Mouse (Mus musculus) limb, embryonic 10.5 days (tissue): ENCODE results near the gene 1810010D01Rik. TPM values are rescaled to one million over a fixed set of nuclear protein-coding genes. Genes with fewer than 3 reads are reported as not detected.

Experiments
- DNase-seq: peaks from one replicate; pipeline ENCODE4 v3.0.0-alpha.2; 2017; ENCODE audit warnings: low spot score
- H3K27ac ChIP-seq: fragments of 300-500 bp; sonication (generic); 2 replicates; pipeline ENCODE4 v1.5.1; 2016; ENCODE audit warnings: mild to moderate bottlenecking
- H3K27me3 ChIP-seq: fragments of 300-500 bp; sonication (generic); 2 replicates; pipeline ENCODE4 v1.6.1; 2016; ENCODE audit warnings: low read depth, mild to moderate bottlenecking; ENCODE audit not compliant: poor library complexity, severe bottlenecking
- H3K36me3 ChIP-seq: fragments of 300-500 bp; sonication (generic); 2 replicates; pipeline ENCODE4 v1.6.1; 2016; ENCODE audit warnings: mild to moderate bottlenecking, moderate library complexity
- H3K4me1 ChIP-seq: fragments of 300-500 bp; sonication (generic); 2 replicates; pipeline ENCODE4 v1.6.1; 2016
- H3K4me3 ChIP-seq: fragments of 300-500 bp; sonication (generic); 2 replicates; pipeline ENCODE4 v1.5.1; 2016; ENCODE audit warnings: mild to moderate bottlenecking, moderate library complexity
- H3K9me3 ChIP-seq: fragments of 300-500 bp; sonication (generic); replicated peaks from 2 replicates; pipeline ENCODE4 v1.6.1; 2016; ENCODE audit warnings: mild to moderate bottlenecking
- WGBS: fragments of 180-500 bp; shearing (Covaris S2); methylation state at CpG from one replicate; pipeline ENCODE4 v1.1.7; 2016; 5-methylcytosine and 5-hydroxymethylcytosine counted together
- polyA plus RNA-seq: library from polyadenylated mRNA; unstranded; fragments of >200 nt; fragmentation: Nextera tagmentation; extraction: Ambion mirVana; gene quantifications from 2 replicates; pipeline ENCODE4 v1.2.1, GENCODE M21; 2016

1810010D01Rik gene
- polyA plus RNA-seq, 1 experiment from 2014 or later, result 0.33 TPM

DNA sequence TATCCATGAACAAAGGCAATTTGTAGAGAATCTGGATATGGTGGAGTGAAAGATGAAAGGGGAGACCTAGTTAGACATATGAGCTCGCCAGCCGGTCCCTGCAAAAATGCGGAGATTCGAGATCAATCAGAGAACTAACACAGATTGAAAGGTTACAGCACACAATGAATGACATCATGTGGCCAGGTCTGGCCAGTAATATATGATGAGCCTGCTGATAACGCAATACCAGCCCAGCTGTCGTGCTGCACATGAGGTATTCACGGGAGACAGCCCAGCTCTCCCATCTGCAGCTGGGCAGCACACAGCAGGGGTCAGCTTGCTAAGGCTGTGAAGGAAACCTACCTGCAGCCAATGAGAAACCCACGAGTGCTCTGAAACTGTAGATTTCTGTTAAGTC is 18.6 kb downstream of the 1810010D01Rik start:
- Histone ChIP-seq H3K36me3 (no peaks in the 10 kb centered on the region), H3K27ac (no peak overlapping the region), H3K4me1 (peaks cover 19% of the 10 kb centered on the region), H3K9me3 (no peaks in the 10 kb centered on the region), H3K4me3 (no peak overlapping the region), H3K27me3 (no peaks in the 10 kb centered on the region; the same call in 1 of the 2 replicates)
- no peak for DNase-seq
- WGBS, result 56% methylated on average over 8 of the region's 8 CpGs

DNA sequence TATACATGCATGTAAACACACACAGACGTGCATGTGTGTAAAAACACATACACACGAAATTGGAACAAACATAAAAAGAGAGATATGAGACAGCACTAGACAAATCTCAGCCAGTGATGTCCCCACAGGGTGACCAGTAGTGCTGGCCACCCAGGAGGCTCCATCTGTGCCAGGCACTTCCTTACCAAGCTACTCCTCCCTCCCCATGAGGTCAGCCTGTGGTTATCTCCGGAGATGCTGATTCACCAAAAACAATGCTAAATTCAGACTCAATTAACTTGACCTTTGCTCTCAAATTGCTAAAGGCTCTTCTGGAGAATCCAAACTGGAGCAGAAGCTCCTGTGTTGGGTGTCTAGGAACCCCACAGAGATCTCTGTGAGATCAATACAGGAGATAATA is 20.1 kb downstream of the 1810010D01Rik start:
- no peak overlapping the region for H3K4me3 ChIP-seq
- no peaks in the 10 kb centered on the region for H3K27me3 ChIP-seq
- H3K36me3 ChIP-seq, result no peaks in the 10 kb centered on the region
- peaks cover 13% of the 10 kb centered on the region for H3K4me1 ChIP-seq
- WGBS, result 76% methylated on average over 3 of the region's 3 CpGs
- no peak overlapping the region for H3K27ac ChIP-seq
- DNase-seq, result no peak
- H3K9me3 ChIP-seq, result no peaks in the 10 kb centered on the region

DNA sequence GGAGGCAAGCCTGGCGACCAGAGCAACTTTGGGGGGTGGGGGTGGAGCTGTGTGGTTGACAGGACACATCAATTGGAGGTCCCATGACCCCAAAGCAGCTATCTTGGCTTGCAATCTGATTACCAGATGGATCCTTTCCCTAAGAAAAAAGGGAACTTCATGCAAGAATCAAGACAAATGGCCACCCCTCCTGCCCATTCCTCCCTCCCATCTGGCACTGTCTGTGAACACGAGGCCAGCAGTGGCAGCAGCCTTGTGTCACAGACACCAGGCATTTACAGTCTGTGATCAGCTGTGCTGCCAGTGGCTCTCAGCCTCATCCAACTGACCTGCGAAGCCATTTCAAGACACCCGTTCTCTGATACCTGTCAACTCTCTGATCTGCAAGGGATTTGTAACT is 25.5 kb downstream of the 1810010D01Rik start:
- Histone ChIP-seq H3K27me3 (no peaks in the 10 kb centered on the region), H3K4me3 (no peak overlapping the region), H3K27ac (peak overlapping the region; percentile 84; the same call in 1 of the 2 replicates), H3K36me3 (no peaks in the 10 kb centered on the region), H3K4me1 (peaks cover 53% of the 10 kb centered on the region), H3K9me3 (no peaks in the 10 kb centered on the region)
- WGBS, result 41% methylated on average over 4 of the region's 4 CpGs
- DNase-seq, result no peak

DNA sequence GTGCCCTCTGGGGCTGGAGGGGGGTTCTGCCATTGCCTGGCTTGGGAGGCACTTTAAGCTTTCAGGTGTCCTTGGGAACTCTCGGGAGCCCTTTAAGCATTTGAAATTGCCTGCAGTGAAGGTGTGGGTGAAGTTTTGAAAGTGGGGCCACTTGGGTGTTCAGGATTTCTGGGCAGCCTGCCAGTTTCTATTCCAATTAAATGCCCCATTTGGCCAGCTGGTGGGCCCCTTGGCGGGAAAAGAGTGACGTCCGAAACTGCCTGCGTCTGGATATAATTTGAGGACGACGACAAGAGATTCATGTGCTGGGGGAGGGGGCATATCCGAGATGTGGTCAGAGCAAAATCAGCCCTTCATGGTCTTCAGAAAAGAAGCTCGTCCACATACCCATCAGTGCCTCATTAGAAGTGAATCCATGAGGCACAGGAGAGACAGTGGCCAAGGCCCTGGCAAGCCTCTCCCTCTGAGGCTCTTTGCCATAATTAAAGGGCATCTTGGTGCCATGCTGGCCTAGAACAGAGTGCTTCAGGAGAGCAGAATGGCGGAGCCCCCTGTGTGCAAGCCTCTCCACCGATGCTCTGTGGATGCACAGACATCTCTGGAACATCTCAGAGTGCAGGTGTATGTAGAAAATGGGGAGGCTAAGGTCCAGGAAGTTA is 26.4 kb downstream of the 1810010D01Rik start:
- no peaks in the 10 kb centered on the region for H3K9me3 ChIP-seq
- no peaks in the 10 kb centered on the region for H3K36me3 ChIP-seq
- WGBS, result 40% methylated on average over 11 of the region's 11 CpGs
- H3K4me3 ChIP-seq, result no peak overlapping the region
- peaks cover 61% of the 10 kb centered on the region for H3K4me1 ChIP-seq
- peak overlapping the region; percentile 84 for H3K27ac ChIP-seq
- DNase-seq, result peak; percentile 63
- H3K27me3 ChIP-seq, result no peaks in the 10 kb centered on the region

DNA sequence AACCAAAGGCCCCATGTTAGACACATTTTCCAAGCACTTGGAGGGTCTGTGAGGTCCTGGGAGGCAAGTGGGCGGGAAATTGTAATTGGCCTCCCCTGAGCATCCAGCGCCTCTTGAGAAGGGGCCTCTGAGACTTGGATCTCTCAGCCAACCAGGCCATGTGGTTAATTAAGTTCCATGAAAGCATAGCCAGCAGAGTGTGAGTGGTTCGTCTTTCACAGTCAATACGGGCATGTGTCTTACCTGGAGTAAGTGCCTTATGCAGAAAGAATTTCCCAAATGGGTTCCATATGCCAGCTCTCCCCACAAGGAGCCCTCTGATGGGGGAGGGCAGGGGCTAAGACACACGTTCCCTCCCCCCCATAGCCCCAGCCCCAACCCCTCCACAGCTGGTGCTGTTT is 28.2 kb downstream of the 1810010D01Rik start:
- no peak overlapping the region for H3K4me3 ChIP-seq
- H3K27me3 ChIP-seq, result no peaks in the 10 kb centered on the region
- DNase-seq, result peak; percentile 73
- peak overlapping the region; percentile 84 for H3K27ac ChIP-seq
- H3K9me3 ChIP-seq, result no peaks in the 10 kb centered on the region
- peaks cover 59% of the 10 kb centered on the region for H3K4me1 ChIP-seq
- no peaks in the 10 kb centered on the region for H3K36me3 ChIP-seq
- 16% methylated on average over 5 of the region's 5 CpGs for WGBS

DNA sequence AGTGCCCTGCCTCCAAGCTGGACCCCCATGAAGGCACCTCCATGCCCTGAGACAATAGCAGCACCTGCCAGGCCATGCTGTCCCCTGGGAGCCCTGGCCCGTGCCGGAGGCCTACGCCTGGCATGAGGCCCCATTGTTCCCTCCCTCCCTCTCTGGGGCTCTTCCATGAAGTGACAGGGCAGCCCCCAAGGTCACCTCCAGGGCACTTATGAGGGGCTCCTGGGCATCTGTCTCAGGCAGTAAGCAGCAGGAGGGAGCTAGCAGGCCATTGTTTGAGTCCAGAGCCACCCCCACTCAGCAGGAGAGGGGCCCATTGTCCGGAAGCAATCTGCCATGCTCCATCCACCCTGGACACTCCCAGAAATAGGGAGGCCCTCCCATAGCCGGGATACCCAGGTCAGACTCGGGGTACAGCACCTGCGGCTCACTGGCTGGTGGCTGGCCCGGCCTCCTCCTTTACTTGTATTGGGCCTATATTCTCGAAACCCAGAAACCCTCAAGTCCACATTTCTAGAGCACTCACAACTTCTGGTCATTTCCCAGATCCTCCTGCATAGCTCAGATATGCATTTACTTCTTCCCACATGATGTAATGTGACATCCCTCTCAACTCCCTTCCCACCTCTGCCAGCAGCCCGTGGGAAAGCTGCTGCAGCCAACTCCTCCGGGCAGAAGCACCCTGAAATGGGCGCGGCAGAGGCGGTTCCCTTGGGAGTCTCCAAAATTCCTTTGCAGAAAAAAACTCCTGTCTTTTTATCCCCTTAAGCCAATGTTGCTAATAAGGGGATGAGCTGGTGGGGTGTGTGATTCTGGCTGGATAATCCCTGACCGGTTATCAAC is 30.9 kb downstream of the 1810010D01Rik start:
- no peak overlapping the region for H3K4me3 ChIP-seq
- H3K27ac ChIP-seq, result peak overlapping the region; percentile 77
- no peaks in the 10 kb centered on the region for H3K9me3 ChIP-seq
- no peak for DNase-seq
- H3K36me3 ChIP-seq, result no peaks in the 10 kb centered on the region
- H3K27me3 ChIP-seq, result 0 out of 2 replicates have a peak, but pooled peaks cover 8% of the 10 kb centered on the region
- WGBS, result 70% methylated on average over 15 of the region's 15 CpGs
- peaks cover 64% of the 10 kb centered on the region for H3K4me1 ChIP-seq

DNA sequence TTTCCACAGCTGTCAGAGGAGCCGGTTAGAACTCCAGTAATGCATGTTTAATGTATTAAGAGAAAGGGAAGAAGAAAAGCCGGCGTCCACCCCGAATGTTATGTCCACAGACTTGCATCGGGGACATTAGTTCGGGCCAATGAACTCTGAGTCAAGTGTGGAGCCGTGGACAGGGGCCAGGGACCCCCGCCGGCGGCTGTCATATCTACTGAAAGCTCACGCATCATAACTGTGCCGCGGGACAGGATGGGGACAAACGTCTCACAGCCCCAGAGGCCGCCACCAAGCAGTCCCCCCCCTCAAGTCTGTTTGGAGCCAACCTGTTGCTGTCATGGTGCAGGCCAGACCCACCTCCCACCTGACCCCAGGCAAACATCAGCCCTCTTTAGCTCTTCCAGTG is 34.4 kb downstream of the 1810010D01Rik start:
- Histone ChIP-seq H3K4me1 (peaks cover 39% of the 10 kb centered on the region), H3K4me3 (no peak overlapping the region), H3K27ac (peak overlapping the region; percentile 76), H3K36me3 (no peaks in the 10 kb centered on the region), H3K9me3 (no peaks in the 10 kb centered on the region), H3K27me3 (0 out of 2 replicates have a peak, but pooled peaks cover 8% of the 10 kb centered on the region)
- peak; percentile 36 for DNase-seq
- WGBS, result 79% methylated on average over 15 of the region's 15 CpGs

DNA sequence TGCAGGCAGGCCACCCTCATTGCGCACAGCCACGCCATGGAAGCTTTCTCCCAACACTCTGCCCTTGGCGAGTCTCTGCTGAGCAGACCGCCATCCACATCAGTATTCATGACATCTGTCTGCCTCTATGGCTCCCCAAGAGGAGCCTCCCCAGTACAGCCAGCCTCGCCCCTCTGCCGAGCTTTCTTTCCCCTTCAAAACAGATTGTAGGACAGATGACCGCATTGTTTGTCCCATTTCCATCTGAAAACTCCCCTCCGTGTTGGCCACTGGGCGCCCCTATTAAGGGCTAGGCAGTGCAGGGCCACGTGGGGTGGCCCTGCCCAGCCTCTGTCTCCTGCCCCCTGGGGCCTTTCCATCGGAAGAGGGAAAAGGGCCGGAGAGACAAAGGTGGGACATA is 34.8 kb downstream of the 1810010D01Rik start:
- peak overlapping the region; percentile 76 for H3K27ac ChIP-seq
- WGBS, result 12% methylated on average over 12 of the region's 12 CpGs
- H3K4me3 ChIP-seq, result no peak overlapping the region
- peaks cover 38% of the 10 kb centered on the region for H3K4me1 ChIP-seq
- 0 out of 2 replicates have a peak, but pooled peaks cover 12% of the 10 kb centered on the region for H3K27me3 ChIP-seq
- H3K36me3 ChIP-seq, result no peaks in the 10 kb centered on the region
- no peak for DNase-seq
- H3K9me3 ChIP-seq, result no peaks in the 10 kb centered on the region

DNA sequence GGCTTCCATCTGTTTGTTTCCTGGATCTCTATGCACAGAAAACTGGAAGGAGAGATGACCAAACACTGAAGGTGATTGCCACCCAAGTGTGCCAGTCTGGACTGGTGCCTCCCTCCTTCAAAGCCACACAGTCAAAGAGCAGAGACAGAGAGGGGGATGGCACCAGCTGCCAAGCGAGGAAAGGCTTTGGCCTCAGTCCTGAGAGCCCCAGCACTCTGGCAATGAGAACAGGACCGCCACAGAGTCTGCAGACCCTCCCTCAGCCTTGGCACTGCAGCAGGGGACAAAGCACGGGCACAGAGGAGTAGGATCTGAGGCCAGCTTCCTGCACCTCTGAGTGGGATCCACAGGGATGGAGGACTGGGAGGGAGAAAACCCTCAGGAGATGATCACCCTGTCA is 38.2 kb downstream of the 1810010D01Rik start:
- WGBS, result 71% methylated on average over 3 of the region's 3 CpGs
- H3K27me3 ChIP-seq, result 0 out of 2 replicates have a peak, but pooled peaks cover 13% of the 10 kb centered on the region

DNA sequence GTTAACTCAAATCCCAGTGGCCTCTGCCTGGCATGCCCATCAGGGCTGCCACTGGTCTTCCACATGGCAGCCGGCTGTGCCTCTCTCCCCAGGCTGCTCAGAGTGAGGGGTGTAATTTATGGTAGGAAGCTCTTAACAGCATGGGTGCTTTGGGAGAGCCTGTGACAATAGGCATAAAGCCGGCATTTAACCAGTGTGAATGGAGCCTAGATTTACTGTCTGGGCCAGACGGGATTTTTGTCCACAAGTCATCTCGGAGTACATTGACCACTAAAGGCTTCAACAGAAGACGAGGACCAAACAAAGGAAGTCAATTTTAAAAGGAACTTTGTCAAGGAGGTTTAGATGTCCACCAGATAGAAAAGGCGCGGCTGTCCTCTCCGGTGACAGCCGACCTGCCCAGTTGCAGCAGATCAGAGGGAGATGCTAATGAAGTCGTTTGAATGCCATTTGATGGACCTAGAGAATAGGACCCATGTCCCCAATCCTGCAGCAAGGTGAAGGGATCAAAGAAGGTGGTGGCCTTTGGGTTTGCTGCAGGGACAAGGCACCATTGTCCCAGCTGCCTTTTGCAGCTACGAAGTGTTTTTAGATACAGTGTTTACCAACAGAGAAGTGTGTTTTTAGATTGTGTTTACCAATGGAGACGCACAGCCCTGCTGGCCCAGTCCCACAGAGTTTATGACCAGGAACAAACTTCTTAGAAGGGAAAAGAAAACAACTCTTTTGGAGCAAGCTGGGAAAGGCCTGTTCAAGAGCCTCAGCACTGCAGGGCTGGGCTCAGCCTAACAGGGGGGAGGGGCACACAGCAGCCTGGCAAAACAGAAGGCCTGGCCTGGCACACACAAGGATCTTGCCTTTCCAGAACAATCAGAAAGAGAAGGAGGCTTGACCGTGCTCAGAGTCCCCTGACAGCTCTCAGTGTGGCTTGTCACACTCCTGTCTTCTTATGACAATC is 48.4 kb downstream of the 1810010D01Rik start:
- peak; percentile 45 for DNase-seq
- 30% methylated on average over 13 of the region's 13 CpGs for WGBS
- no peaks in the 10 kb centered on the region; the same call in 1 of the 2 replicates for H3K27me3 ChIP-seq
- H3K27ac ChIP-seq, result peak overlapping the region; percentile 69
- H3K4me1 ChIP-seq, result peaks cover 33% of the 10 kb centered on the region
- H3K9me3 ChIP-seq, result no peaks in the 10 kb centered on the region
- no peak overlapping the region for H3K4me3 ChIP-seq
- no peaks in the 10 kb centered on the region for H3K36me3 ChIP-seq

More for the DNA sequence above, 38.2 kb downstream of the 1810010D01Rik start:
- no peak overlapping the region for H3K4me3 ChIP-seq
- H3K36me3 ChIP-seq, result no peaks in the 10 kb centered on the region
- DNase-seq, result no peak
- H3K4me1 ChIP-seq, result peaks cover 27% of the 10 kb centered on the region
- no peak overlapping the region; the same call in 1 of the 2 replicates for H3K27ac ChIP-seq
- no peaks in the 10 kb centered on the region for H3K9me3 ChIP-seq
